Mouse (Mus musculus): ENCODE results near the gene Serinc2. TPM values are rescaled to one million over a fixed set of nuclear protein-coding genes. Genes with fewer than 3 reads are reported as not detected.
"Not testable (repeated sequence)": the region's sequence is repeated elsewhere in the genome, so short reads cannot be mapped to it uniquely, and the experiment has no call there.

The Serinc2 gene
- polyA plus RNA-seq, 1 experiment from 2014 or later: 10.8 TPM

DNA sequence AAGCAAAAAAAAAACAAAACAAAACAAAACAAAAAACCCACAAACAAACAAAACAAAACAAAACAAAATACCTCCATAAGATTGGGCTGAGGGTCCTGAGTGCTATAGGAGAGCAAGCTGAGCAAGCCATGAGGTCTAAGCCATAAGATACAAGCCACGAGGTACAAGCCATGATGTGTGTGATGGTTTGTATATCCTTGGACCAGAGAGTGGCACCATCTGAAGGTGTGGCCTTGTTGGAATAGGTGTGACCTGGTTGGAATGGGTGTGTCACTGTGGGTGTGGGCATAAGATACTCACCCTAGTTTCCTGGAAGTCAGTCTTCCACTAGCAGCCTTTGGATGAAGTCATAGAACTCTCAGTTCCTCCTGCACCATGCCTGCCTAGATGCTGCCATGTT is 35.4 kb downstream of the Serinc2 start:
- H3K9me3 ChIP-seq (replicated peaks; ENCODE audit: control insufficient read depth, low read length); H3K9ac ChIP-seq (ENCODE audit: low read depth, low read length); H3K4me2 ChIP-seq; ATAC-seq (replicated peaks; ENCODE audit: insufficient number of reproducible peaks, low FRiP score, low TSS enrichment); H3K27me3 ChIP-seq (ENCODE audit: control insufficient read depth, insufficient read depth, low read length); H3K4me3 ChIP-seq (ENCODE audit: low read depth, low read length); H3K36me3 ChIP-seq (ENCODE audit: control insufficient read depth, insufficient read depth, low read length); H3K27ac ChIP-seq (ENCODE audit: low read depth, low read length); H3K4me1 ChIP-seq (ENCODE audit: control insufficient read depth, insufficient read depth, low read length): not testable (repeated sequence)
- 67% methylated on average over 1 of the region's 1 CpGs for WGBS (ENCODE audit: insufficient replicate concordance)

DNA sequence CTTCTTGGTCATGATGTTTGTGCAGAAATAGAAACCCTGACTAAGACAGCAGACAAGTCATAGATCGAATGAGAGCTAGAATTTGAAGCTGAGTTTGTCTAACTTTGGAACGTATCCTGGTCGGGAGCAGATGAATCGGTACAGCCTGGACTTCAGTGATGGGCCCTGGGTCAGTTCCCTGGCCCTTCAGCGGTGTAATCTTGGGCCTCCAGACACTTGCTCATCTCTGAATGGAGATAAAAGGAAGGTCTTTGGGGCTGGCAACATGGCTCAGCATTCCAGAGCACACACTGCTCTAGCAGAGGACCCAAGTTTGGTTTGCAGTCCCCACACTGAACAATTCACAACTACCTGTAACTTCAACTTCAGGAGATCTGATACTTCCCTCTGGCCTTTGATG is 36.0 kb downstream of the Serinc2 start:
- H3K4me1 ChIP-seq (ENCODE audit: control insufficient read depth, insufficient read depth, low read length): no peaks in the 10 kb centered on the region
- 72% methylated on average over 5 of the region's 5 CpGs for WGBS (ENCODE audit: insufficient replicate concordance)
- peak; percentile 76; the same call in 1 of the 2 replicates for ATAC-seq (replicated peaks; ENCODE audit: insufficient number of reproducible peaks, low FRiP score, low TSS enrichment)
- no peaks in the 10 kb centered on the region for H3K9me3 ChIP-seq (replicated peaks; ENCODE audit: control insufficient read depth, low read length)
- no peaks in the 10 kb centered on the region; the same call in 1 of the 2 replicates for H3K27me3 ChIP-seq (ENCODE audit: control insufficient read depth, insufficient read depth, low read length)
- no peaks in the 10 kb centered on the region for H3K36me3 ChIP-seq (ENCODE audit: control insufficient read depth, insufficient read depth, low read length)
- H3K9ac ChIP-seq (ENCODE audit: low read depth, low read length): no peak overlapping the region
- peak overlapping the region; percentile 59 for H3K27ac ChIP-seq (ENCODE audit: low read depth, low read length)
- H3K4me2 ChIP-seq: peak overlapping the region; percentile 6; the same call in 1 of the 2 replicates
- H3K4me3 ChIP-seq (ENCODE audit: low read depth, low read length): no peak overlapping the region

DNA sequence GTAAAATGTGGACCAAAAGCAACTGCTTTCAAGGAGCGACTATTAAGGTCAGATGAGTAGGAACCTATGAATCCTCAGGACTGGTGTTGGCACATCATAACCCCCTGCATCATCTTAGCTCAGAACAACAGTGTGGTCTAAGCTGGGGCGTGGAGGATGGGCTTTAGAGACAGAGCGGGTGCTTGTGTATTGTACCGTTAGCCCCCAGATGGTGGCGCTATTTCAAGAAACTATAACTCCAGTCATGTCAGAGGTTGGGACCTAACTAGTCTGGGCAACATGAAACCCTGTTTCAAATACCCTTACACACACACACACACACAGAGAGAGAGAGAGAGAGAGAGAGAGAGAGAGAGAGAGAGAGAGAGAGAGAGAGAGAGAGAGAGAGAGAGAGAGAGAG is 38.3 kb downstream of the Serinc2 start:
- no peaks in the 10 kb centered on the region for H3K36me3 ChIP-seq (ENCODE audit: control insufficient read depth, insufficient read depth, low read length)
- H3K4me3 ChIP-seq (ENCODE audit: low read depth, low read length): no peak overlapping the region
- H3K4me2 ChIP-seq: no peak overlapping the region
- H3K27me3 ChIP-seq (ENCODE audit: control insufficient read depth, insufficient read depth, low read length): no peaks in the 10 kb centered on the region
- no peak overlapping the region for H3K27ac ChIP-seq (ENCODE audit: low read depth, low read length)
- H3K9me3 ChIP-seq (replicated peaks; ENCODE audit: control insufficient read depth, low read length): no peaks in the 10 kb centered on the region
- no peaks in the 10 kb centered on the region for H3K4me1 ChIP-seq (ENCODE audit: control insufficient read depth, insufficient read depth, low read length)
- ATAC-seq (replicated peaks; ENCODE audit: insufficient number of reproducible peaks, low FRiP score, low TSS enrichment): no peak
- 22% methylated on average over 5 of the region's 5 CpGs for WGBS (ENCODE audit: insufficient replicate concordance)
- no peak overlapping the region for H3K9ac ChIP-seq (ENCODE audit: low read depth, low read length)

DNA sequence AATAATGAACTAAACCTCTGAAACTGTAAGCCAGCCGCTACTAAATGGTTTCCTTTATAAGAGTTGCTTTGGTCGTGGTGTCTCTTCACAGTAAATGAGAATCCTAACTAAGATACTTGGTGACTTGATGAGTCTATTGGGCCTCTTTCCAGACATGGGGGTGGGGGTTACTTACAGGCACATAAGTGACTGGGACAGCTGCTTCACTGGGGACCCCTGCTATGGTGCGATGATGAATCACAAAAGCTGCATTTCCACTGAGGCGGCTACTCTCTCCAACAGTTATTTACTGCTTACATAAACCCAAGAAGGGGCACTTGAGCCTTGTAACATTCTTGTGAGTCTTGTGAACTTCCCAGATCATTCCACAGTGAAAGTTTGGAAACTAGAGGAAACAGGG is 41.4 kb downstream of the Serinc2 start:
- H3K36me3 ChIP-seq (ENCODE audit: control insufficient read depth, insufficient read depth, low read length): no peaks in the 10 kb centered on the region

DNA sequence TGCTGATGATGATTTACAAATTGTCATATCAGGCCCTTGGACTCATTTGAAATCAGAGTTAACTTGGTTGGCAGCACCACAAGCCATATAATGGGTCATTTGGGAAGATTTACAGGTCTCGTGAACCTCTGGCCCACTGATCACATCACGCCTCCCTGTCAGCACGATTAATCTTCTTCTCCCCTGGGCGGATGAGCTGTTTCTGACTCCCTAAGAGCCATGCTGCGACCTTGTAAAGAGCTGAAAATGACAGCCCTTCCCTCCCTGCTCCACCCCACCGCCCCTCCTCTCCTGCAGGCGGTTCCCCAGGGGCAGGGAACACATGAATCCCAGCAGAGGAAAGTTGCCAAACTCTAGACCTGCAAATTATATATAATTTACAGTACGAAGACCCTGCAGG is 42.6 kb downstream of the Serinc2 start:
- no peak overlapping the region for H3K4me2 ChIP-seq
- WGBS (ENCODE audit: insufficient replicate concordance): 36% methylated on average over 8 of the region's 8 CpGs
- H3K9me3 ChIP-seq (replicated peaks; ENCODE audit: control insufficient read depth, low read length): no peaks in the 10 kb centered on the region
- ATAC-seq (replicated peaks; ENCODE audit: insufficient number of reproducible peaks, low FRiP score, low TSS enrichment): no peak
- H3K4me3 ChIP-seq (ENCODE audit: low read depth, low read length): no peak overlapping the region
- no peak overlapping the region for H3K27ac ChIP-seq (ENCODE audit: low read depth, low read length)
- no peaks in the 10 kb centered on the region for H3K4me1 ChIP-seq (ENCODE audit: control insufficient read depth, insufficient read depth, low read length)
- no peaks in the 10 kb centered on the region for H3K27me3 ChIP-seq (ENCODE audit: control insufficient read depth, insufficient read depth, low read length)
- no peaks in the 10 kb centered on the region for H3K36me3 ChIP-seq (ENCODE audit: control insufficient read depth, insufficient read depth, low read length)
- H3K9ac ChIP-seq (ENCODE audit: low read depth, low read length): no peak overlapping the region

More for the DNA sequence above, 41.4 kb downstream of the Serinc2 start:
- WGBS (ENCODE audit: insufficient replicate concordance): 87% methylated on average over 4 of the region's 4 CpGs
- no peak overlapping the region for H3K9ac ChIP-seq (ENCODE audit: low read depth, low read length)
- no peak overlapping the region for H3K4me2 ChIP-seq
- no peaks in the 10 kb centered on the region for H3K27me3 ChIP-seq (ENCODE audit: control insufficient read depth, insufficient read depth, low read length)
- H3K9me3 ChIP-seq (replicated peaks; ENCODE audit: control insufficient read depth, low read length): no peaks in the 10 kb centered on the region
- no peak overlapping the region for H3K27ac ChIP-seq (ENCODE audit: low read depth, low read length)
- ATAC-seq (replicated peaks; ENCODE audit: insufficient number of reproducible peaks, low FRiP score, low TSS enrichment): no peak
- H3K4me3 ChIP-seq (ENCODE audit: low read depth, low read length): no peak overlapping the region
- H3K4me1 ChIP-seq (ENCODE audit: control insufficient read depth, insufficient read depth, low read length): no peaks in the 10 kb centered on the region

DNA sequence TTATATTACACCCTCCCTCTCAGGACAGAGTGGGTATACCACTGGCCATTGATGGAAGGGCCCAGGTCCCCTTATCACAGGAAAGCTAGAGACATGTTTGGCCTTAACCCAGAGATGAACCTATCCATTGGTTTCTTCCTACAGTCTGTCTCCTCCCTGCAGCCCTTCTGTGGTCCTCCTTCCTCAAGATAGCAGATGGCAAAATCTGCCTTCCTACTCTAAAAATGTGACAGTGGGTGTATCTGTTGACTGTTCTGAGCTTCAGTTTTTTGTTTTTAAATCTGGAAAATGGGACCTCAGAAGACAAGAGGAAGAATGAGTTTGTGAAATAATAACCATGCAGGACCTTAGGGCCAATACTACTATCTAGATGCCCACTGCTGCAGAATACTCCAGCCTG is 54.9 kb downstream of the Serinc2 start:
- no peak overlapping the region for H3K27ac ChIP-seq (ENCODE audit: low read depth, low read length)
- no peaks in the 10 kb centered on the region for H3K36me3 ChIP-seq (ENCODE audit: control insufficient read depth, insufficient read depth, low read length)
- no peaks in the 10 kb centered on the region for H3K9me3 ChIP-seq (replicated peaks; ENCODE audit: control insufficient read depth, low read length)
- no peaks in the 10 kb centered on the region for H3K4me1 ChIP-seq (ENCODE audit: control insufficient read depth, insufficient read depth, low read length)
- H3K4me2 ChIP-seq: no peak overlapping the region
- no peaks in the 10 kb centered on the region for H3K27me3 ChIP-seq (ENCODE audit: control insufficient read depth, insufficient read depth, low read length)
- ATAC-seq (replicated peaks; ENCODE audit: insufficient number of reproducible peaks, low FRiP score, low TSS enrichment): no peak
- no peak overlapping the region for H3K9ac ChIP-seq (ENCODE audit: low read depth, low read length)
- H3K4me3 ChIP-seq (ENCODE audit: low read depth, low read length): no peak overlapping the region

DNA sequence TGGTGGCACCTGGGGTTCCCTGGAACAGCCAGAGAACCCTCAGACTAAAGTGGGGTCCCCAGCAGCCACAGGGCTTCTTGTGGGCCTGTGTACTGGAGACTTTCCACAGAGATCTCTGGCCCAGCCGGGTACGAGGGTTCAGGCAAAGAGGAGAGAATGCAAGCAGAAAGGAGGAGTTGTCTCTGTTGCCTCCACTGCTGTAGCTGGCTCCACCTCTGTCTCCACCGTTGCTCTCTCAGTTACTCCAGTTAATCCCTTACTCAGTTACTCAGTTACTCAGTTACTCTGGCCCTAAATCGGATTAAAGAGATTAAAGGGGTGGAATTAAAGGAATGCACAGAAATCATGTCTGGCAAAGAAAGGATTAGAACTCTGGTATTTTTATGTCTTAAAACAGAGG is 56.8 kb downstream of the Serinc2 start, which contains the start of gene Gm853:
Gm853 (minus strand) TSS at position 223 of the 400 bp plus-strand sequence.
- H3K9ac ChIP-seq (ENCODE audit: low read depth, low read length): no peak within 1 kb of the TSS
- ATAC-seq (replicated peaks; ENCODE audit: insufficient number of reproducible peaks, low FRiP score, low TSS enrichment): no peak
- no peak within 1 kb of the TSS for H3K4me2 ChIP-seq
- no peaks in the 10 kb centered on the region for H3K27me3 ChIP-seq (ENCODE audit: control insufficient read depth, insufficient read depth, low read length)
- no peaks in the 10 kb centered on the region for H3K36me3 ChIP-seq (ENCODE audit: control insufficient read depth, insufficient read depth, low read length)
- H3K4me1 ChIP-seq (ENCODE audit: control insufficient read depth, insufficient read depth, low read length): no peaks in the 10 kb centered on the region
- no peak within 1 kb of the TSS for H3K4me3 ChIP-seq (ENCODE audit: low read depth, low read length)
- no peak within 1 kb of the TSS for H3K27ac ChIP-seq (ENCODE audit: low read depth, low read length)
- H3K9me3 ChIP-seq (replicated peaks; ENCODE audit: control insufficient read depth, low read length): no peaks in the 10 kb centered on the region
- 68% methylated on average over 4 of the region's 4 CpGs for WGBS (ENCODE audit: insufficient replicate concordance)

DNA sequence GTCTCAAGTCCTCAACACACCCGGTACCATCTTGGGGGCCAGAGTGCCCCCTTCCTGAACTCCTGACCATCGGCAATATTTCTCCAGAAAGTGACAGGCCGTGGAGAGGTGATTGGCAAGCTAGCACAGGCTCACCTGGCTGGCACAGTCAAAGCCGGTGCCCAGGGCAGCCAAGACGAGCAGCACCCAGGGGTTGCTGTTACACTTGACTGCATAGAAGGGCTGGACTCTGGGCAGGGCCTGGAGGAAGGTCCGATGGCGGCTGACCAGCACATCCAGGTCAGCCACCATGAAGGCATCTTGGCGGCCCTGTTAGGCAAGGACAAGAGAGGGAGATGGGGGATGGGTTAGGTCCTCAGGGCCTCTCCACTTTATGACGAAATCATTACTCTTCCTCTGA is 58.8 kb downstream of the Serinc2 start:
- Histone ChIP-seq H3K4me2 (no peak overlapping the region), H3K9me3 (replicated peaks; ENCODE audit: control insufficient read depth, low read length) (no peaks in the 10 kb centered on the region), H3K4me1 (ENCODE audit: control insufficient read depth, insufficient read depth, low read length) (no peaks in the 10 kb centered on the region), H3K4me3 (ENCODE audit: low read depth, low read length) (no peak overlapping the region), H3K27ac (ENCODE audit: low read depth, low read length) (no peak overlapping the region), H3K9ac (ENCODE audit: low read depth, low read length) (no peak overlapping the region), H3K27me3 (ENCODE audit: control insufficient read depth, insufficient read depth, low read length) (no peaks in the 10 kb centered on the region), H3K36me3 (ENCODE audit: control insufficient read depth, insufficient read depth, low read length) (no peaks in the 10 kb centered on the region)
- WGBS (ENCODE audit: insufficient replicate concordance): 74% methylated on average over 9 of the region's 9 CpGs
- no peak for ATAC-seq (replicated peaks; ENCODE audit: insufficient number of reproducible peaks, low FRiP score, low TSS enrichment)

DNA sequence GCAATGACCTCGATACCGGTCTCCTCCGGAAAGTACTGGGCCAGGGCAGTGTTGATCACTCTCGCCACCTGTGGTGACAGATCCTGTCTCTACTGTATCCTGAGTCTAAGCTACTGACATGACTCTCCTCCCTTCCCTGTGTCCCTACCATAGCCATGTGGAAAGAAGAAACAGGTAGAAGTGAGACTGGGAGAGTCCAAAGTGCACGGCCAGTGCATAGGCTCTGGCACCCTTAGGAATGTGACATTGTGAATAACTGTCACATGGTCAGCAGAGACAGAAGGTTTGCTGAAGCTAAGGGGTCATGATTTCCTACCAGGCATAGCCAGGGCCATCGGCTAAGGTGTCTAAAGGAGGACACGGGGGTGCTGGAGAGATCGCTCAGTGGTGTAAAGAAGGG is 63.6 kb downstream of the Serinc2 start:
- 88% methylated on average over 8 of the region's 8 CpGs for WGBS (ENCODE audit: insufficient replicate concordance)
- H3K4me3 ChIP-seq (ENCODE audit: low read depth, low read length): no peak overlapping the region

More for the DNA sequence above, 63.6 kb downstream of the Serinc2 start:
- Histone ChIP-seq H3K36me3 (ENCODE audit: control insufficient read depth, insufficient read depth, low read length) (no peaks in the 10 kb centered on the region), H3K27ac (ENCODE audit: low read depth, low read length) (no peak overlapping the region), H3K9ac (ENCODE audit: low read depth, low read length) (no peak overlapping the region), H3K27me3 (ENCODE audit: control insufficient read depth, insufficient read depth, low read length) (no peaks in the 10 kb centered on the region), H3K4me2 (no peak overlapping the region), H3K4me1 (ENCODE audit: control insufficient read depth, insufficient read depth, low read length) (no peaks in the 10 kb centered on the region), H3K9me3 (replicated peaks; ENCODE audit: control insufficient read depth, low read length) (no peaks in the 10 kb centered on the region)
- ATAC-seq (replicated peaks; ENCODE audit: insufficient number of reproducible peaks, low FRiP score, low TSS enrichment): no peak

Measured in heart, embryonic 11.5 days (tissue).